Mouse (Mus musculus) fat pad, adult 2 months (tissue): ENCODE measurements around the gene Mdm2.
"Not testable (repeated sequence)": the region's sequence is repeated elsewhere in the genome, so short reads cannot be mapped to it uniquely, and the experiment has no call there.

ENCODE experiments used
- DNase-seq: peaks from one replicate; pipeline ENCODE4 v3.0.0-alpha.2; 2011; ENCODE audit warnings: low read depth, low spot score; ENCODE audit errors: extremely low read depth

The Mdm2 gene

GRCm38 (mm10) chr10:117714048-117714545 lies 3.5 kb upstream of the Mdm2 start:
- no peak for DNase-seq

- no peak for DNase-seq
Measured at GRCm38 (mm10) chr10:117713466-117713865, 2.9 kb upstream of the Mdm2 start.

- no peak for DNase-seq
Measured at GRCm38 (mm10) chr10:117712871-117713270, 2.3 kb upstream of the Mdm2 start.

- no peak for DNase-seq
Measured at GRCm38 (mm10) chr10:117712191-117712754, 1.7 kb upstream of the Mdm2 start.

- DNase-seq, result no peak
Measured at GRCm38 (mm10) chr10:117711408-117711807, 850 bp upstream of the Mdm2 start.

- DNase-seq, result no peak
Measured at GRCm38 (mm10) chr10:117709930-117710603, 491 bp downstream of the Mdm2 start.

- DNase-seq, result no peak
Measured at GRCm38 (mm10) chr10:117709326-117709830, 1.2 kb downstream of the Mdm2 start.

- no peak for DNase-seq
Measured at GRCm38 (mm10) chr10:117708856-117709255, 1.7 kb downstream of the Mdm2 start.

GRCm38 (mm10) chr10:117708376-117708775 lies 2.2 kb downstream of the Mdm2 start:
- no peak for DNase-seq

GRCm38 (mm10) chr10:117707114-117707838 lies 3.3 kb downstream of the Mdm2 start:
- no peak for DNase-seq

GRCm38 (mm10) chr10:117706440-117706839 lies 4.1 kb downstream of the Mdm2 start:
- no peak for DNase-seq

GRCm38 (mm10) chr10:117705806-117706205 lies 4.8 kb downstream of the Mdm2 start:
- no peak for DNase-seq

- no peak for DNase-seq
Measured at GRCm38 (mm10) chr10:117704964-117705335, 5.6 kb downstream of the Mdm2 start.

- DNase-seq, result not testable (repeated sequence)
Measured at GRCm38 (mm10) chr10:117704314-117704963, 6.1 kb downstream of the Mdm2 start.

GRCm38 (mm10) chr10:117703506-117703905 lies 7.1 kb downstream of the Mdm2 start:
- no peak for DNase-seq

- no peak for DNase-seq
Measured at GRCm38 (mm10) chr10:117702024-117702833, 8.3 kb downstream of the Mdm2 start.

GRCm38 (mm10) chr10:117701034-117701829 lies 9.3 kb downstream of the Mdm2 start:
- DNase-seq, result no peak

- DNase-seq, result no peak
Measured at GRCm38 (mm10) chr10:117700450-117700849, 10.1 kb downstream of the Mdm2 start.

GRCm38 (mm10) chr10:117699914-117700313 lies 10.6 kb downstream of the Mdm2 start:
- DNase-seq, result no peak
